Mouse (Mus musculus) MEL (cell line): Measurements from ENCODE around the gene Atp2a2. TPM values are rescaled to one million over a fixed set of nuclear protein-coding genes. Genes with fewer than 3 reads are reported as not detected.
A peak's percentile ranks its signal among the peaks of the same experiment; 100 is the strongest.

ENCODE experiments used
- DNase-seq: peaks from one replicate; pipeline ENCODE4 v3.0.0; 2011; ENCODE audit warnings: low read depth, low spot score
- H3K27ac ChIP-seq: 2 replicates; pipeline ENCODE4 v1.5.1; 2012; ENCODE audit warnings: low read depth, mild to moderate bottlenecking, control low read depth, low read length, moderate library complexity; ENCODE audit not compliant: control insufficient read depth
- H3K27me3 ChIP-seq, 2 experiments: fragments of 150-350 bp in 1 of 2; sonication (generic) in 1 of 2; 2 replicates each; pipeline ENCODE4 v1.6.1; 2012; ENCODE audit warnings: low read length in 2 of 2, mild to moderate bottlenecking in 2 of 2, improper control_type of control experiment in 1 of 2, moderate library complexity in 1 of 2; ENCODE audit not compliant: insufficient read depth in 2 of 2, control insufficient read depth in 1 of 2
- H3K36me3 ChIP-seq, 2 experiments: 2 replicates each; pipeline ENCODE4 v1.6.1; 2012 to 2014; ENCODE audit warnings: low read length in 2 of 2, improper control_type of control experiment in 1 of 2, inconsistent platforms in 1 of 2, mild to moderate bottlenecking in 1 of 2; ENCODE audit not compliant: insufficient read depth in 2 of 2, control insufficient read depth in 1 of 2
- H3K4me1 ChIP-seq, 2 experiments: fragments of 150-350 bp in 1 of 2; sonication (generic) in 1 of 2; 2 replicates each; pipeline ENCODE4 v1.6.1; 2012; ENCODE audit warnings: low read length in 2 of 2, improper control_type of control experiment in 1 of 2, mild to moderate bottlenecking in 1 of 2; ENCODE audit not compliant: insufficient read depth in 2 of 2, control insufficient read depth in 1 of 2
- H3K4me3 ChIP-seq, 2 experiments: fragments of 150-350 bp in 1 of 2; sonication (generic) in 1 of 2; 2 replicates each; pipeline ENCODE4 v1.5.1; 2012; ENCODE audit warnings: low read depth in 2 of 2, low read length in 2 of 2, mild to moderate bottlenecking in 2 of 2, moderate library complexity in 2 of 2, control low read depth in 1 of 2, improper control_type of control experiment in 1 of 2; ENCODE audit not compliant: control insufficient read depth in 1 of 2, insufficient read depth in 1 of 2
- H3K79me2 ChIP-seq: 2 replicates; pipeline ENCODE4 v1.6.1; 2012; ENCODE audit warnings: mild to moderate bottlenecking, low read length, moderate library complexity; ENCODE audit not compliant: control insufficient read depth, poor library complexity, insufficient read depth
- H3K9ac ChIP-seq: 2 replicates; pipeline ENCODE4 v1.6.1; 2012; ENCODE audit warnings: low read depth, mild to moderate bottlenecking, control low read depth, low read length, moderate library complexity; ENCODE audit not compliant: control insufficient read depth, poor library complexity, severe bottlenecking
- H3K9me3 ChIP-seq: fragments of 150-350 bp; sonication (generic); replicated peaks from 2 replicates; pipeline ENCODE4 v1.6.1; 2012; ENCODE audit warnings: mild to moderate bottlenecking, low read length, improper control_type of control experiment, moderate library complexity; ENCODE audit not compliant: insufficient read depth
- ELF1 ChIP-seq: IDR thresholded peaks from 2 replicates; pipeline ENCODE4 v1.6.1; 2014; ENCODE audit warnings: low read depth, mild to moderate bottlenecking, inconsistent platforms, low read length, improper control_type of control experiment, moderate library complexity
- GABPA ChIP-seq: IDR thresholded peaks from 2 replicates; pipeline ENCODE4 v1.6.1; 2012; ENCODE audit warnings: low read depth, mild to moderate bottlenecking, inconsistent platforms, low read length, improper control_type of control experiment, moderate library complexity
- JUND ChIP-seq: IDR thresholded peaks from 2 replicates; pipeline ENCODE4 v1.6.1; 2011; ENCODE audit warnings: low read depth, mild to moderate bottlenecking, improper control_type of control experiment, low read length
- MAFK ChIP-seq: IDR thresholded peaks from 2 replicates; pipeline ENCODE4 v1.6.1; 2011; ENCODE audit warnings: low read depth, mild to moderate bottlenecking, low read length, improper control_type of control experiment, borderline replicate concordance
- MAX ChIP-seq: IDR thresholded peaks from 2 replicates; pipeline ENCODE4 v1.6.1; 2011; ENCODE audit warnings: low read length, improper control_type of control experiment
- MAZ ChIP-seq: IDR thresholded peaks from 2 replicates; pipeline ENCODE4 v1.6.1; 2012; ENCODE audit warnings: low read depth, mild to moderate bottlenecking, inconsistent platforms, low read length, improper control_type of control experiment
- MEF2A ChIP-seq: IDR thresholded peaks from 2 replicates; pipeline ENCODE4 v1.6.1; 2014; ENCODE audit warnings: low read depth, mild to moderate bottlenecking, inconsistent platforms, low read length, improper control_type of control experiment; ENCODE audit not compliant: poor library complexity, insufficient replicate concordance, severe bottlenecking; ENCODE audit errors: extremely low read depth
- NRF1 ChIP-seq: IDR thresholded peaks from 2 replicates; pipeline ENCODE4 v1.6.1; 2014; ENCODE audit warnings: low read depth, mild to moderate bottlenecking, inconsistent platforms, low read length, improper control_type of control experiment, moderate library complexity; ENCODE audit not compliant: poor library complexity, insufficient read depth, severe bottlenecking
- POLR2A ChIP-seq, 2 experiments: IDR thresholded peaks; 2 replicates each; pipeline ENCODE4 v1.6.1; 2011 to 2012; ENCODE audit warnings: low read length in 2 of 2, mild to moderate bottlenecking in 2 of 2, control low read depth in 1 of 2, improper control_type of control experiment in 1 of 2, low read depth in 1 of 2, moderate library complexity in 1 of 2; ENCODE audit not compliant: control insufficient read depth in 1 of 2, insufficient read depth in 1 of 2, poor library complexity in 1 of 2
- POLR2AphosphoS2 ChIP-seq: IDR thresholded peaks from 2 replicates; pipeline ENCODE4 v1.6.1; 2011; ENCODE audit warnings: low read length, improper control_type of control experiment
- POLR2AphosphoS5 ChIP-seq: IDR thresholded peaks from 2 replicates; pipeline ENCODE4 v1.6.1; 2012; ENCODE audit warnings: low read depth, borderline replicate concordance, mild to moderate bottlenecking, inconsistent platforms, low read length, moderate library complexity, mixed read lengths
- RCOR1 ChIP-seq: IDR thresholded peaks from 2 replicates; pipeline ENCODE4 v1.6.1; 2012; ENCODE audit warnings: low read depth, mild to moderate bottlenecking, inconsistent platforms, low read length, improper control_type of control experiment
- TAL1 ChIP-seq: IDR thresholded peaks from 2 replicates; pipeline ENCODE4 v1.6.1; 2012; ENCODE audit warnings: mild to moderate bottlenecking, inconsistent platforms, low read length, moderate library complexity, mixed read lengths
- TBP ChIP-seq: IDR thresholded peaks from 2 replicates; pipeline ENCODE4 v1.8.0; 2011; ENCODE audit warnings: low read depth, low read length, improper control_type of control experiment
- TCF12 ChIP-seq: IDR thresholded peaks from 2 replicates; pipeline ENCODE4 v1.6.1; 2014; ENCODE audit warnings: low read depth, mild to moderate bottlenecking, inconsistent platforms, low read length, improper control_type of control experiment, moderate library complexity
- UBTF ChIP-seq: IDR thresholded peaks from 2 replicates; pipeline ENCODE4 v1.6.1; 2012; ENCODE audit warnings: low read depth, mild to moderate bottlenecking, inconsistent platforms, low read length, improper control_type of control experiment, moderate library complexity, borderline replicate concordance; ENCODE audit not compliant: insufficient read depth
- USF1 ChIP-seq: IDR thresholded peaks from 2 replicates; pipeline ENCODE4 v1.6.1; 2014; ENCODE audit warnings: low read depth, mild to moderate bottlenecking, inconsistent platforms, low read length, improper control_type of control experiment, moderate library complexity
- USF2 ChIP-seq, 2 experiments: IDR thresholded peaks; 2 replicates each; pipeline ENCODE4 v1.6.1; 2011 to 2012; ENCODE audit warnings: improper control_type of control experiment in 2 of 2, low read length in 2 of 2, borderline replicate concordance in 1 of 2, inconsistent platforms in 1 of 2, low read depth in 1 of 2, mild to moderate bottlenecking in 1 of 2; ENCODE audit not compliant: insufficient read depth in 1 of 2
- ZC3H11A ChIP-seq: IDR thresholded peaks from 2 replicates; pipeline ENCODE4 v1.6.1; 2012; ENCODE audit warnings: low read depth, mild to moderate bottlenecking, inconsistent platforms, low read length, improper control_type of control experiment
- ZKSCAN1 ChIP-seq: IDR thresholded peaks from 2 replicates; pipeline ENCODE4 v1.6.1; 2012; ENCODE audit warnings: low read depth, mild to moderate bottlenecking, inconsistent platforms, low read length, improper control_type of control experiment, moderate library complexity
- ZMIZ1 ChIP-seq: IDR thresholded peaks from 2 replicates; pipeline ENCODE4 v1.6.1; 2012; ENCODE audit warnings: low read depth, mild to moderate bottlenecking, inconsistent platforms, low read length, improper control_type of control experiment, moderate library complexity
- polyA plus RNA-seq, 2 experiments: library from polyadenylated mRNA; stranded (reverse) in 1 of 2; unstranded in 1 of 2; fragments of >175 nt in 1 of 2; fragments of >200 nt in 1 of 2; gene quantifications; 2 replicates each; pipeline versions ENCODE4 v1.2.1 to v1.2.4; 2012; ENCODE audit warnings: low replicate concordance in 2 of 2, low read depth in 1 of 2; ENCODE audit not compliant: insufficient read length in 2 of 2, insufficient read depth in 1 of 2, missing spikeins in 1 of 2
- total RNA-seq: library from RNA; depleted of rRNA; stranded (reverse); fragments of 300-350 nt; gene quantifications from 2 replicates; pipeline ENCODE4 v1.2.3, GENCODE M21; 2012

Atp2a2 gene
- total and polyA plus RNA-seq, 3 experiments = 117 to 199 (median 176) TPM

DNA sequence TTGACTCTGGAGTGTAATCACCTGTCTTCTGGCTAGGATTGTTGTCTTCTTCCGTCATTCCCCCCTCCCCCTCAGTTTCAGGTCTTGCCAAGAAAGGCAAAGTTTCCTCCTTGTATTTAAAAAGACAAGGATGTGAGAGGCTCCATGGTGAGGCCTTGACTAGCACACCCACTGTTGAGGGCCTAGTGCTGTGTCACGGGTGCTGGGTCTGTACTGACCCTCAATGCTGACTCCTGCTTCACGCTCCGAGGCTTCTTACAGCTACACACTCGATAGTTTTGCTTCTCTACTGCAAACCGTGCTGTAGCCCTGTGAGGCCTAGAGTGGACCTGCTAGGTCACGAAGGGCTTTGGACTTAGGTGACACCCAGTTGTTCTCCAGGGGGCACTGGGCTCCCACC, 49.8 kb downstream of the Atp2a2 start:
- peak; percentile 86 for TF ChIP-seq POLR2AphosphoS2
- TF ChIP-seq POLR2AphosphoS5 = no peak
- no peak for TF ChIP-seq GABPA
- H3K36me3 ChIP-seq = peaks cover 0 to 11% of the 10 kb centered on the region in 2 experiments; a peak in 2 of 4 replicates

DNA sequence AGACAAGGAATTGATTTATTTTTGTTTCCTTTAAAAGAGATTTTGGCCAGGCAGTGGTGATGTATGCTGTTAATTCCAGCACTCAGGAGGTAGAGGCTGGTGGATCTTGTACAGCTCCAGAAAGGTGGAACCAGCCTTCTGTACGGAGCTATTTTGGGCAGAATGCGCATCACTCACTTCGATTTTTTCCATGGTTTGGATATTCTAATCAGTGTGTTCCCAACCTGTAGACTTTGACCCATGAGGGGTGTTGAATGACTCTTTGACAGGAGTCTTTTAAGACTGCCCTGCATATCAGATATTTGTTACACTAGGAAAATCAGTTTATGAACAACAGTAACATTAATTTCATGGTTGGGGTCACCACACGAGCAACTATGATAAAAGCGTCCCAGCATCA, 50.7 kb downstream of the Atp2a2 start:
- Histone ChIP-seq H3K9ac (no peak overlapping the region), H3K79me2 (no peaks in the 10 kb centered on the region), H3K27me3 (no peaks in the 10 kb centered on the region), H3K36me3 (peaks cover 0 to 8% of the 10 kb centered on the region in 2 experiments; a peak in 2 of 4 replicates), H3K27ac (no peak overlapping the region), H3K4me3 (no peak overlapping the region), H3K4me1 (no peaks in the 10 kb centered on the region), H3K9me3 (no peaks in the 10 kb centered on the region)
- no peak for DNase-seq
- TF ChIP-seq MAZ (no peak), ZKSCAN1 (no peak), NRF1 (no peak), USF2 (IDR thresholded peaks at IDR 0.05; ENCODE audit: borderline replicate concordance in 1 of 2, insufficient read depth in 1 of 2, low read depth in 1 of 2, low read length in 2 of 2) (no peak)

More for the DNA sequence above, 49.8 kb downstream of the Atp2a2 start:
- H3K79me2 ChIP-seq = no peaks in the 10 kb centered on the region
- H3K9me3 ChIP-seq = no peaks in the 10 kb centered on the region
- no peak overlapping the region for H3K9ac ChIP-seq
- no peaks in the 10 kb centered on the region for H3K4me1 ChIP-seq
- H3K27ac ChIP-seq = no peak overlapping the region
- no peak overlapping the region for H3K4me3 ChIP-seq
- no peaks in the 10 kb centered on the region for H3K27me3 ChIP-seq
- DNase-seq = no peak

DNA sequence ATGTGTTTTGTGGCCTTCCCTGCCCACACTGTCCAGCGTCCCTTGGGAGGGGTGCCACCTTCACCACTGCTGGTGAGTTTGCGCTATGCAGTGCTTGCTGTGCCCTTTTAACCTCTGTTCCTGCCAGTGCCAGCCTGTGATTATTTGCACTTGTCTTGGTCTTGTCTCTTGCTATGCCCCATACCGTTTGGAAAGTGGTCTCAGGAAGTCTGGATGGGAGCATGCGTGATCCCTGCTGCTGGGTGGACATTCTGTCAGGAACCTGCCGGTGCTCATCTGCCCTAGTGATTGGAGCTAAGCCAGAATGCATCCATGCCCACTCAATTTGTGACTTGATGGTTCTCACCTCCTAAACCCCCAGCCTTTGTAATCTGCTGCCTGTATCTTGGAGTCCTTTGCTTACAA, 51.1 kb downstream of the Atp2a2 start:
- no peak for DNase-seq
- no peak overlapping the region for H3K27ac ChIP-seq
- TF ChIP-seq ELF1 (no peak), TCF12 (no peak), UBTF (no peak), MAFK (no peak), TAL1 (no peak), USF2 (IDR thresholded peaks at IDR 0.05; ENCODE audit: borderline replicate concordance in 1 of 2, insufficient read depth in 1 of 2, low read depth in 1 of 2, low read length in 2 of 2) (no peak), TBP (no peak), RCOR1 (no peak), JUND (no peak), MEF2A (no peak), ZMIZ1 (no peak), MAZ (no peak), USF1 (no peak), POLR2A (IDR thresholded peaks at IDR 0.05; ENCODE audit: control insufficient read depth in 1 of 2, insufficient read depth in 1 of 2, low read depth in 1 of 2, low read length in 2 of 2, poor library complexity in 1 of 2) (no peak), ZC3H11A (no peak), MAX (no peak)
- H3K27me3 ChIP-seq = no peaks in the 10 kb centered on the region
- no peak overlapping the region for H3K4me3 ChIP-seq
- H3K9me3 ChIP-seq = no peaks in the 10 kb centered on the region
- H3K79me2 ChIP-seq = no peaks in the 10 kb centered on the region
- no peak overlapping the region for H3K9ac ChIP-seq
- peaks cover 0 to 4% of the 10 kb centered on the region in 2 experiments; a peak in 2 of 4 replicates for H3K36me3 ChIP-seq
- H3K4me1 ChIP-seq = no peaks in the 10 kb centered on the region
